Mouse (Mus musculus): ENCODE results near the gene Fgf7. TPM values are rescaled to one million over a fixed set of nuclear protein-coding genes. Genes with fewer than 3 reads are reported as not detected.

The Fgf7 gene
- total RNA-seq (2021): 1 to 10 TPM; 2.4 to 2.5 TPM
- long read RNA-seq, experiment 1, partial matches to known transcripts: 0 of 4 reads
- long read RNA-seq, experiment 1, other reads (novel, unspliced or antisense): 0 of 4 reads
- long read RNA-seq, experiment 2: 0 reads

- DNase-seq: peak in 1 of 2 experiments; percentile 24
Measured at GRCm38 (mm10) chr2:126034379-126035005, at the start of gene Fgf7. Gene Fgf7 (plus strand): TSS chr2:126034658.

- no peak for DNase-seq
Measured at GRCm38 (mm10) chr2:126002291-126002690, 32.2 kb upstream of the Fgf7 start.

DNA sequence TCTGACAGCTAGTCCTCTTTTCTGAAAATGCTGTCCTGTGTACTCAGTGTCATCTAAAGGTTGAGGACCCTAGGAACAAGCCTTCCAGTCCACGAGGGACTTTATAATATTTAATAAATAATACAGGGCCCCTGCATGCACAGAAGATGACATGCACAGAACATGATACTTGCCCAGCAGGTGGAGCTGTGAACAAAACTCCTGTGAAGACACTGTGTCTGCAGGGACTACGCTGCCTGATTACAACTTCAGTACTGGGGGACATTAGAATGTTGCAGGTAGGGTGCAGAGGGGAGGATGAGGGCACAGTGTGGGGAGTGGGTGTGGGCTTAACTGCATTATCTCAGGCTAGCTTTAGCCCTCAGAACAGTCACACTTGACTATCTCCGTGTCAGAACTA is 28.4 kb upstream of the Fgf7 start:
- DNase-seq: peak; percentile 40 to 84

DNA sequence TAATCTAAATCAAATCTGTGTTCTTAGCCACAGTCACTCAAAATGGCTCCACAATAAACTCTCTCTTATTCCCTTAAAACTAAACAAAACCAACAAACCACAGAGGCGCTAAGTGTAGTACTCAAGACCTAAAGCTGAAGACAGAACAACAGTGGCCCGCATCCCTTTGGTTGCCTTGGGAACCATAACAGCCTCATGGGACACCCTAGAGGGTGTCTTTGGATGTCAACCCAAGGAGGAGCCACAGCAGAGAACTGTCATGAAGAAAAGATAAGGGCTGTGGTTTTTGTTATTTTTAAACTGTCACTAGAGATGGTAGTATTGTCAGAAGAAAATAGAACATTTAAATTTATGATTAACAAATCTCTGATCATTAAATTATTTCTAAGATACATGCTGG is 27.7 kb upstream of the Fgf7 start:
- DNase-seq: no peak

DNA sequence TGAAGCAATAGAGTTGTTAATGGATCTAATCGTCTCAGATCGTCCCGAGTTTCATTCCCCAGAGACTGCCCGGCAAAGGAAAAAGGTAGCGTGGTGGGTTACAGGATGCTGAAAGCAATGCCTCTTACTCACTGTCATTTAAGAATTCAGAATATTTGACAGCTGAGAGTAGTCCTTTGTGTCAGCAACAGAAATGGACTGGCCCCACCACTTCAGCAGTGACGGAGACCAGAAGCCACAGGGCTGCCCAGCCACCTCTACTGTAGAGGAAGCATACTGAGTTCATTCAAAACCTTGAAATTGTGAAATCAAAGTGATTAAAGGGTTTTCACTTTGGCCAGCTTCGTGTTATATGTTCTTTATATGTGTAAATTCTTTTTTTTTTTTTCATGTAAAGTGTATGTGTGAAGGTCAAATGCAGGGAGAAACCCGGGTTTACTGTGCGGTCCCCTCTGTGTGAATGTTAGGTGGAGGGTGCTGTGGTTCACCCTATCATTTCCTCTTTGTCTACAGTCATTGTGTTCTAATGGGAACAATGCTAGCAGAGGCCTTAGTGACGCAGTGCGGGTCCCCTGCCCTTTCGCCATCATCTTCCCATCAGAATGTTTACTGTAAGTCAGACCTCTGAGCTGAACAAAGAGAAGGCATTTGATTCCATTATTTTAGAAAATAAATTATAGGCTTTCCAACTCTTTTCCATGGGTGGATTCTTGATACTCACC is 19.3 kb upstream of the Fgf7 start:
- DNase-seq: no peak

DNA sequence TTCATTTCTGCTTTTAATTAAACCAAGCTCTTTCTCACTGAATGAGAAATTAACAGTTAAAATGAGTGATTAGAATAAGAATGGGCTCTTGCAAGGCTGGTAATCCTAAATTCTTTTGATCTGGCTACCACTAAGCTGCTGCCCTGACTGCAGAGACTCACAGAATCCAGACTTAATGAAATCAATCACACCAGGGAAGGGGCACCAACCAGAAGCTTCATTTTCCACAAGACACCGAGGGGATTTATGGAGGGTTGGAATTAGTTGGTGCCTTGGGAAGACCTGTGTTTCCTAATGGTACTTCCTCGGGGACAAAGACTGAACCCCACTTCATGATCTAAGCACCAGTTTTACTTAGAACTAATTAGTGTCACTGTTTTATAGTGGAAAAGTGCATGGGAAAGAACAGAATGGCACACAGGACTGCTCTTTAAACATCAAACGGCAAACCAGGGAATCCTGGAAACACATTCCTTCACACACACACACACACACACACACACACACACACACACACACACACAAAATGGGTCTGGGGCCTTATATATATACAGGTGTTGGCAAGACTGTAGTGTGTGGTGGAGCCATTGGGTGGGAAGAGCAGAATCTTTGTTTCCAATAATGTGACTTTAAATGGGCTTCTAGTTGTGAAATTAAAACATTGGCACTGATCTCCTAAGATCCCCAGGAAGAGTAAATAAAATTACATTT is 18.5 kb upstream of the Fgf7 start:
- no peak for DNase-seq

- DNase-seq: no peak
Measured at GRCm38 (mm10) chr2:126031186-126031900, 3.1 kb upstream of the Fgf7 start.

- DNase-seq: no peak
Measured at GRCm38 (mm10) chr2:126033114-126033972, 1.1 kb upstream of the Fgf7 start.

GRCm38 (mm10) chr2:126035013-126035770 is 734 bp downstream of the Fgf7 start:
- DNase-seq: no peak

GRCm38 (mm10) chr2:126036121-126036520 is 1.7 kb downstream of the Fgf7 start:
- no peak for DNase-seq

- DNase-seq: no peak
Measured at GRCm38 (mm10) chr2:126038221-126039000, 4.0 kb downstream of the Fgf7 start.

GRCm38 (mm10) chr2:126039414-126039891 is 5.0 kb downstream of the Fgf7 start:
- peak; percentile 61 to 68 for DNase-seq

- peak in 1 of 2 experiments; percentile 41 for DNase-seq
Measured at GRCm38 (mm10) chr2:126040651-126041050, 6.2 kb downstream of the Fgf7 start.

DNA sequence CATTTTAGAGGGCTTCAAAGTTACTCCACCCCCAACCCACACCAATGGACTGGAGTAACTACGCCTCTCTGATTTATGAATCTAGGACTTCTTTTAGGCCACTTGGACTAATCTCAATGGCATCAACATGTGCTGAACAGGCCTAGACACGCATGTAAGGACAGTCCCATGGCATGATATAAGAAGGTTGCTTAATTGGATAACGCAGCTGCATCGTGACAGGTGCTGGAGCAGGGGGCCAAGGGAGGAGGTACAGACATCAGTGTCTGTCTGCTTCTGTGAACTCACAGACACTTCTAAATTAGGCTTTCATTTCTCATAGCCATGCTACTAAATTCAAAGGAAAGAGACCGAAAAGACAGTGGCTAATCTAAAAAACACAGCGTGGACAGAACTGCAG is 6.8 kb downstream of the Fgf7 start:
- DNase-seq: no peak

GRCm38 (mm10) chr2:126042674-126043073 is 8.2 kb downstream of the Fgf7 start:
- no peak for DNase-seq

DNA sequence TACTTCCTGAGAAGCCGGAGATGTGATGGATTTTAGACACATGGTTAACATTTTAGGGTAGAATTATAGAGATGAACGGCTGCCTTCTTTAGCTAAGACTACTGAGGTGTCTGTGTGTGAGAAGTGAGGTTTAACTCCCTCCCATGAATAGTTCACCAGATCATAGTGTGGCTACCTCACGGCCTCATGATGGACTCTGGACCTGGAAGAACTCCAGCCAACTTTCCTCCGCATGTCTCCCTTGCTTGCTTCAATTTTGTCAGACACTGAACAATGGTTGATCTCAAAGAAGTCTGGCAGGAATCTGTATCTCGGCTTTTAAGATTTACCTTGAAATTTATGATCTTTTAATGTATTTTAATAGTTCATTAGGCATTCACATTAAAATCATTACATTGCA is 11.2 kb downstream of the Fgf7 start:
- no peak for DNase-seq

DNA sequence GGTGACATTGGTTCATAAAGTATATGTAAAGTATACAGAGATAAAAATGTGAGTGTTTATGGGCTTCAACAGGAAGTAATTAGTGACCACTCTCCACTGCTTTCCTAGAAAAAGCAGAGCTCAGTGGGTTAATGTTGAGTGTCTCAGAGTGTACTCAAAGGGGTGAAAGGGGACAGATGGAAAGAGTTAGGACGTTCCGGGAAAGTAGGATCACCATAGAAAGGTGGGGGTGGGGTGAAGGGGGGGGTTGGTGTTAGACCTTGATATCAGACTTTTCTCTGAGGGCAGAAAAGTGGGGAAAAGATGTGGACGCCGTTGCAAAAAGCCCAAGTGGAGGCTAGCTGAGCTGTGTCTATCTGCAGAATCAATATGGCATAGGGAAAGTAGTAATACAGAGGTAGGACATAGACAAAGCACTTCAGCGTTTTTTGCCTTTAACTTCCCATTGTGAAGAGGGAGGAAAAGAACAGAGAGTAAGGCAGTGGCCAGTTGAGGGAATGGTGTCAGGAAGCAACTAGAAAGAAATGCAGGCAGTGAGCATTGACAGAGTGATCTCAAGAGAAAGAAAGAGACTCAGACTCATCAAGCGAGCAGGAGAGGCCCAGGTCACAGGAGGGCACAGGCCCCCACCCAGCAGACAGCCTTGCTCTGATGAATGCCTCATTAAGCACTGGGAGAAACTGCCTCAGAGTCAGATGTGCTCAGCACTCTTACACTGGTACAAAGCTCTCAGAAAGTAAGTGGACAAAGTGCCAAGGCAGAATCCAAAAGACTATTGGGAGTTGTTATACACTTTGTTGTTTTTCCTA is 18.5 kb downstream of the Fgf7 start:
- DNase-seq: no peak

DNA sequence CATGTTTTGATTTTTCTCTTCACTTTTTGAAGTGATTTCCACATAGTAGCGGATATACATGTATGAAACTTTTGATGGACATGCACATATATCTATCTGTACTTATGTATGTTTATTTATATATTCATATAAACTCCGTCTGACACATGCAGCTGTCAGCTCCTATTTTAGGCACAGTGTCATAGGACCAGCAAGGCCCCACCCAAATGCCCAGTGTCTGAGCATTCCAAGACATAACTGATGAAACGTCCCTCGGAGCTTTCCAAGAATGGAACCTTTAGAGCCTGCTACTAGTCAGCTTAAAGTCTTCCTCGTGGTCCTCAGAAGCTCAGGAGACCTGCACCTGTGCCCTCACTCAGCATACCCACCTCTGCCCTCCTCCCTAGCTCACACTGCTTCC is 19.2 kb downstream of the Fgf7 start:
- no peak for DNase-seq

DNA sequence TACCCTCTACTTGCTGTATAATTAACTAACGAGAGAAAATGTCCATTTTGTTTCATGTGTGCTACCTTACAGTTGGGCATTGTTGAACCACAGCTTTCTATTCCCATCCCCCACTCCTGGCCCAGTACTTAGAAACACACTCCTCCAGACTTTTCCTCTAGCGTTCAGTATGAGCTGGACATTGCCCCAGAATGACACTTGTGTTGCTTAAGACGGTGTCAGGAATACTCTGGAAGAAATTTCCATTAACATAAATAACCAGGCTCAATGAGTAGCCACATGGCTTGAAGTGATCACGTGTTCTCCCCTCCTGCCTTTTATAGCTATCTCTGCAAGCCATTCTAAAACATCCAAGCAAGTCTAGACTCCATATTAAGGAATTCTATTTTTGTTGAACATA is 26.1 kb downstream of the Fgf7 start:
- DNase-seq: peak in 1 of 2 experiments; percentile 36
